Mouse (Mus musculus) kidney, adult 2 months (tissue): ENCODE measurements at regions not wholly inside any gene's neighbourhood (a gene's known extent, or its start where the extent isn't known, plus 50 kb on each side); places are given as distances from the start of the nearest gene placed in this dataset.

Experiments used
- DNase-seq: peaks from one replicate; pipeline ENCODE4 v3.0.0; 2021
- H3K27ac ChIP-seq: fragments of 200-500 bp; 2 replicates; pipeline ENCODE4 v1.5.1; 2012; ENCODE audit warnings: low read depth, low read length, control low read depth, inconsistent platforms; ENCODE audit not compliant: insufficient read depth
- H3K27me3 ChIP-seq: fragments of 200-500 bp; replicated peaks from 2 replicates; pipeline ENCODE4 v1.6.1; 2012; ENCODE audit warnings: mild to moderate bottlenecking, moderate library complexity, low read length, inconsistent platforms; ENCODE audit not compliant: control insufficient read depth, insufficient read depth
- H3K36me3 ChIP-seq: fragments of 200-500 bp; 2 replicates; pipeline ENCODE4 v1.6.1; 2012; ENCODE audit warnings: mild to moderate bottlenecking, moderate library complexity, low read length, inconsistent platforms; ENCODE audit not compliant: control insufficient read depth, insufficient read depth
- H3K4me1 ChIP-seq: fragments of 200-500 bp; 2 replicates; pipeline ENCODE4 v1.6.1; 2011; ENCODE audit warnings: low read length; ENCODE audit not compliant: control insufficient read depth, insufficient read depth
- H3K4me3 ChIP-seq: fragments of 200-500 bp; 2 replicates; pipeline ENCODE4 v1.5.1; 2011; ENCODE audit warnings: mild to moderate bottlenecking, low read depth, low read length, control low read depth; ENCODE audit not compliant: insufficient read depth
- POLR2A ChIP-seq: fragments of 200-500 bp; IDR thresholded peaks from one replicate; pipeline ENCODE4 v1.6.1; 2011; ENCODE audit warnings: low read depth, low read length, control low read depth
- WGBS: fragments of 180-500 bp; shearing (Covaris S2); methylation state at CpG from one replicate; pipeline ENCODE4 v1.1.7; 2018; 5-methylcytosine and 5-hydroxymethylcytosine counted together

DNA sequence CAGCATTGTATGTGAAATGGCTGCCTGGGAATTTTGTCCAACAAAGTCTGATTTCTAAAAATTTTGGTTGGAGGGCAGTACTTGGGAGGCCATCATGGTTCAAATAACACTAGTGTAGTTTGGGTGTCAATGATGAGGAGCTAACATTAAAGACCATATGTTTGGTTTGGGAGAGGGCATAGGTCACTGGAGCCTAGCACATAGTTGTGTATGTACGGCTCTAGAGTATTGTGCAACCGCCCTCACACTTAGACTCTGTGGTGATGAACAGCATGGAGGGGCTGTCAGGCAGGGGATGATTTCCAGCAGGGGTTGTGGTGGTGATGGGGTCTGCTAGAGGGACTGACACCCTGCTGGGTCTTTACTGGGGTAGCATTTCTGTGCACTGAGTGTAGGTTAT is 117.0 kb upstream of the Gm30302 start:
- Histone ChIP-seq H3K36me3 (no peaks in the 10 kb centered on the region), H3K4me1 (no peaks in the 10 kb centered on the region), H3K27me3 (no peaks in the 10 kb centered on the region), H3K4me3 (no peak overlapping the region), H3K27ac (no peak overlapping the region)
- 93% methylated on average over 2 of the region's 2 CpGs for WGBS
- no peak for DNase-seq
- TF ChIP-seq POLR2A, result no peak
